Mouse (Mus musculus): ENCODE results near the gene Kcnmb3. TPM values are rescaled to one million over a fixed set of nuclear protein-coding genes. Genes with fewer than 3 reads are reported as not detected.

The Kcnmb3 gene
- total and polyA plus RNA-seq, 3 experiments: not detected

DNA sequence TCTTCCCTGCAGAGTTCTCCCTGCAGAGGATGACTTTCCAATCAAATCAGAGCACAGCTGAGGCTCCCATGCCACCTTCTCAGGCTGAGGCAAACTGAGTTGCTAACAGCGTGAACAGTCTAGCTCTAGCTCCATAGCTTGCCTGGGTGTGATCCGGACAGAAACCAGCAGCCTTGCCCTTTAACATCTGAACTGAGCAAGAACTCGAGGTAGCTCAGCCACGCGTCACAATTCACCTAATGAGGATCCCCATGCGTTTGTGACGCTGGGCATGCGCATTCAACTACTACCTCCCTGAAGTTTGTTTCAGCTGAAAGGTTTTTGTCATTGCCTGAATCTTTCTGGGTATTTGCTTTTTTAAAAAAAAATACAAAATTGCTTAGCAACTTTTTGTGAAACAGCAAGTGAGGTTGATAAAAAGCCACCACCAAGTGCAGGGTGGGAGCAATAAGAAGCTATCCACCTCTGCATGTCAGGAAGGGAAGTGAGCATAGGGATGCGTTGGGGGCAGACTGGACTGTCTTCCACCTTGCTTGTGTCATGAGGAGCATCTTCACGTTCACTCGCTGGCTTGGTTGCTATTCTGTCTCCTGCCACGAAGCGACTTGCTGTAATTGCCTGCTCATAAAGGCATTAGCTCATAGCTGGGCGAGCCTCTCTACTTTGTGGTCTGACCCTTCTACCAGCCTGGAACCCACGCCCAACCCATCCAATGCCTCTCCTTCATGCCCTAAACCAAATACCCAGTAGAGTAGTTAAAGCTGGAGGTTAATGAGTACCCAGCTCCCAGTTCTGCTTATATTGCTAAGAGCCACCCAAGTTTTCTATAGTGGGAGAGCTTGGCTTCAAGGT lies 1.7 kb downstream of the Kcnmb3 start:
- no peak for ATAC-seq (ENCODE audit: extremely low read depth, insufficient number of reproducible peaks, low FRiP score, poor library complexity, severe bottlenecking)
- DNase-seq (ENCODE audit: low spot score): no peak

DNA sequence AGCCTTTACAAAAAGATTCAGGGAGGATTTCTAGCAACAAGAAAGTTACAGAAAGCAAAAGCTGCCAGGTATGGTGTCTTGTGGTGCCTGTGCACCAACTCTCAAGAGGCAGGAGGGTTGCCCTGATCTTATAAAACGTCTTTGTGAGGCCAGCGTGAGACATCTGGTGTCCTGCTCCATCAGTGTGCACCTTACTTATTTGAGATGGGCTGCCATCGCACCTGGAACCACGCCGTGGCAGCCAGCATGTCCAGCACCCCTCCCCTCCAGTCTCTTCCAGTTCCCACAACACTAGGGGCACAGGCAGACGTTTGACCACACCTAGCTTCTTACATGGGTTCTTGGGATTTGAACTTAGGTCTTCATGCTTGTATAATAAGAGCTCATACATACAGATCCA lies 3.9 kb downstream of the Kcnmb3 start:
- DNase-seq (ENCODE audit: low spot score): no peak
- Histone ChIP-seq H3K9me3 (replicated peaks) (no peaks in the 10 kb centered on the region), H3K27me3 (ENCODE audit: insufficient read depth, low read length) (peaks cover 7% of the 10 kb centered on the region; the same call in 1 of the 2 replicates), H3K4me3 (ENCODE audit: low read depth, low read length) (no peak overlapping the region), H3K36me3 (replicated peaks) (no peaks in the 10 kb centered on the region), H3K4me1 (ENCODE audit: insufficient read depth, low read depth, low read length) (no peaks in the 10 kb centered on the region)
- ATAC-seq (ENCODE audit: extremely low read depth, insufficient number of reproducible peaks, low FRiP score, poor library complexity, severe bottlenecking): no peak
- no peak for TF ChIP-seq POLR2AphosphoS5 (IDR thresholded peaks at IDR 0.05; ENCODE audit: insufficient replicate concordance, low read depth, low read length)
- TF ChIP-seq TAL1 (conservative IDR thresholded peaks at IDR 0.05; ENCODE audit: low read depth, low read length): no peak
- TF ChIP-seq GATA2 (IDR thresholded peaks at IDR 0.05; ENCODE audit: borderline replicate concordance, low read depth, low read length): no peak
- no peak for TF ChIP-seq CTCF (IDR thresholded peaks at IDR 0.05; ENCODE audit: low read depth, low read length)
- no peak for TF ChIP-seq GATA1 (IDR thresholded peaks at IDR 0.05; ENCODE audit: borderline replicate concordance, low read length)

More for the DNA sequence above, 1.7 kb downstream of the Kcnmb3 start:
- H3K9me3 ChIP-seq (replicated peaks): no peaks in the 10 kb centered on the region
- H3K4me3 ChIP-seq (ENCODE audit: low read depth, low read length): no peak overlapping the region
- TF ChIP-seq TAL1 (conservative IDR thresholded peaks at IDR 0.05; ENCODE audit: low read depth, low read length): no peak
- H3K36me3 ChIP-seq (replicated peaks): no peaks in the 10 kb centered on the region
- H3K4me1 ChIP-seq (ENCODE audit: insufficient read depth, low read depth, low read length): no peaks in the 10 kb centered on the region
- H3K27me3 ChIP-seq (ENCODE audit: insufficient read depth, low read length): peaks cover 15% of the 10 kb centered on the region

DNA sequence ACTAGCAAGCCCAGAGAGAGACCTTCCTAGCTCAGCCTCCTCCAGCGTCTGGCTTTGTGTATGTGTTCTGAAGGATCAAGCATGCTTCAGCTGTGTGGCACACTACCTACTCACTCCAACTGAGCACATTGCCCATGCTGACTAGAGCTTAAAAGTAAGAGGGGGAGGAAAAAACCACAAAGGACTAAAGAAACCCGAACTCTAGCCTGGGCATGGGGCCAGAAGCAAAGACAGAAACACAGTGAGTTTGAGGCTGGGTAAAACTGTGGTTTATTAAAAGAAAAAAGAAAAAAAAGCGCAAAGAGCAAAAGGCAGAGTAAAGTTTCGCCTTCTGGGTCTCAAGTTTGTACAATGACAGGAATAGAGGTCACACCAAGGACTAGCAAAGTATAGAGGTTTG lies 5.5 kb downstream of the Kcnmb3 start:
- Histone ChIP-seq H3K27me3 (ENCODE audit: insufficient read depth, low read length) (peaks cover 8% of the 10 kb centered on the region; the same call in 1 of the 2 replicates), H3K4me1 (ENCODE audit: insufficient read depth, low read depth, low read length) (no peaks in the 10 kb centered on the region), H3K9me3 (replicated peaks) (no peaks in the 10 kb centered on the region), H3K4me3 (ENCODE audit: low read depth, low read length) (no peak overlapping the region), H3K36me3 (replicated peaks) (no peaks in the 10 kb centered on the region)
- TF ChIP-seq CTCF (IDR thresholded peaks at IDR 0.05; ENCODE audit: low read depth, low read length) (no peak), POLR2AphosphoS5 (IDR thresholded peaks at IDR 0.05; ENCODE audit: insufficient replicate concordance, low read depth, low read length) (no peak), TAL1 (conservative IDR thresholded peaks at IDR 0.05; ENCODE audit: low read depth, low read length) (no peak), GATA1 (IDR thresholded peaks at IDR 0.05; ENCODE audit: borderline replicate concordance, low read length) (no peak), GATA2 (IDR thresholded peaks at IDR 0.05; ENCODE audit: borderline replicate concordance, low read depth, low read length) (no peak)
- ATAC-seq (ENCODE audit: extremely low read depth, insufficient number of reproducible peaks, low FRiP score, poor library complexity, severe bottlenecking): no peak
- no peak for DNase-seq (ENCODE audit: low spot score)

DNA sequence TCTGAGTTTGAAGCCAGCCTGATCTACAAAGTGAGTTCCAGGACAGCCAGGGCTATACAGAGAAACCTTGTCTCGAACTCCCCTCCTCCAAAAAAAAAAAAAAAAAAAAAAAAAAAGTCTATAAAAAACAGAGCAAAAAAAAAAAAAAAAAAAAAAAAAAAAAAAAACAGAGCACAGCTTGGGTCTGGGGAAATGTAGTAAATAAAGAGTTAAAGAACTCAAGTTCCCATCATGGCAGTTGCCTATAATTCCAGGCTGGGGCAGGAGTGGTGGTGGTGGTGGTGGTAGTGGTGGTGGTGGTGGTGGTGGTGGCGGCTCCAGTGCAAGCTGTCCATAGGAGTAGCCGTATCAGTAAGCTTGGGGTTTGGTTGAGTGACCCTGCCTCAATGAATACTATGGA lies 9.0 kb downstream of the Kcnmb3 start:
- no peaks in the 10 kb centered on the region for H3K36me3 ChIP-seq (replicated peaks)
- H3K27me3 ChIP-seq (ENCODE audit: insufficient read depth, low read length): peaks cover 17% of the 10 kb centered on the region
- no peak for DNase-seq (ENCODE audit: low spot score)
- TF ChIP-seq TAL1 (conservative IDR thresholded peaks at IDR 0.05; ENCODE audit: low read depth, low read length): no peak
- no peak for TF ChIP-seq GATA1 (IDR thresholded peaks at IDR 0.05; ENCODE audit: borderline replicate concordance, low read length)
- TF ChIP-seq GATA2 (IDR thresholded peaks at IDR 0.05; ENCODE audit: borderline replicate concordance, low read depth, low read length): no peak
- no peak for TF ChIP-seq POLR2AphosphoS5 (IDR thresholded peaks at IDR 0.05; ENCODE audit: insufficient replicate concordance, low read depth, low read length)
- TF ChIP-seq CTCF (IDR thresholded peaks at IDR 0.05; ENCODE audit: low read depth, low read length): no peak
- H3K4me1 ChIP-seq (ENCODE audit: insufficient read depth, low read depth, low read length): no peaks in the 10 kb centered on the region
- no peak overlapping the region for H3K4me3 ChIP-seq (ENCODE audit: low read depth, low read length)
- no peak for ATAC-seq (ENCODE audit: extremely low read depth, insufficient number of reproducible peaks, low FRiP score, poor library complexity, severe bottlenecking)
- H3K9me3 ChIP-seq (replicated peaks): no peaks in the 10 kb centered on the region

DNA sequence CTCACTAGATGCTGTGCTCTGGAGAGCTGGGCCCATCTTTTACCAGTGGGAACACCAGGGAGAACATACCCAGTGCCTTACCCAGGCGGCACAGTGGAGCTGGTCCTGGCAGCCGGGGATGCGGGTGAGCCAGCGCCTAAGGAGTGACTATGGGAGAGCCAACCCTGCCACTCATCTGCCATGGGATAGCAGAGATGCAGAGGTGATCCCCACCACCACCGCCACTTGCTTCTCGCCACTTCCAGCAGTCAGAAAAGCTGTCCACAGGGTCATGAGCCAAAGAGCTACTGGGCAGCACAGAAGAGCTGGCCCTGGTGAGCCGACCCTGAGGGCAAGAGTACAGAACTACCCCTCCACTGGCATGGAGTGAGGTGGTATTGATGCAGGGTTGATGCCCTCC lies 12.1 kb downstream of the Kcnmb3 start:
- no peak for ATAC-seq (ENCODE audit: extremely low read depth, insufficient number of reproducible peaks, low FRiP score, poor library complexity, severe bottlenecking)
- no peak for TF ChIP-seq POLR2AphosphoS5 (IDR thresholded peaks at IDR 0.05; ENCODE audit: insufficient replicate concordance, low read depth, low read length)
- TF ChIP-seq CTCF (IDR thresholded peaks at IDR 0.05; ENCODE audit: low read depth, low read length): no peak
- TF ChIP-seq GATA2 (IDR thresholded peaks at IDR 0.05; ENCODE audit: borderline replicate concordance, low read depth, low read length): no peak
- no peak for TF ChIP-seq TAL1 (conservative IDR thresholded peaks at IDR 0.05; ENCODE audit: low read depth, low read length)
- no peak for TF ChIP-seq GATA1 (IDR thresholded peaks at IDR 0.05; ENCODE audit: borderline replicate concordance, low read length)
- Histone ChIP-seq H3K27me3 (ENCODE audit: insufficient read depth, low read length) (peaks cover 22% of the 10 kb centered on the region), H3K4me1 (ENCODE audit: insufficient read depth, low read depth, low read length) (no peaks in the 10 kb centered on the region), H3K4me3 (ENCODE audit: low read depth, low read length) (no peak overlapping the region), H3K36me3 (replicated peaks) (no peaks in the 10 kb centered on the region), H3K9me3 (replicated peaks) (no peaks in the 10 kb centered on the region)
- DNase-seq (ENCODE audit: low spot score): no peak

DNA sequence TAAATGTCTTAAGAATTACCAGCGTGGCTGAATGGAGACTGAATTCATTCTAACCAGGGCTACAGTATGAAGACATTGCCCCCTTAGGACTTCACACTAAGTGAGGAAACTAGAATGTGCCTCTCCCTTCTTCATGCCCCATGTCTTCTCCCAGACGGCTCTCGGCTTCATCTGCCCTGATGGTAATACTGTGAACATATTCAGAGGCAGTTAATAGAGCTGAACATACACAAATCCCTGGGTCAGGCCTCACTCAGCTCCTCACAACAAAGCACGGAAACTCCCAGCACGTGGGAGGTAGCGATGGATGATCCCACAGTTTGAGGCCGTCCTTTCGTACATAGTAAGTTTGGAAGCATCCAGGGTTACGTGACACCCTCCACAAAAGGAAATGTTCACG lies 18.8 kb downstream of the Kcnmb3 start:
- TF ChIP-seq POLR2AphosphoS5 (IDR thresholded peaks at IDR 0.05; ENCODE audit: insufficient replicate concordance, low read depth, low read length): no peak
- TF ChIP-seq GATA1 (IDR thresholded peaks at IDR 0.05; ENCODE audit: borderline replicate concordance, low read length): no peak
- no peak for TF ChIP-seq CTCF (IDR thresholded peaks at IDR 0.05; ENCODE audit: low read depth, low read length)
- no peak for TF ChIP-seq TAL1 (conservative IDR thresholded peaks at IDR 0.05; ENCODE audit: low read depth, low read length)
- TF ChIP-seq GATA2 (IDR thresholded peaks at IDR 0.05; ENCODE audit: borderline replicate concordance, low read depth, low read length): no peak
- Histone ChIP-seq H3K9me3 (replicated peaks) (no peaks in the 10 kb centered on the region), H3K4me3 (ENCODE audit: low read depth, low read length) (no peak overlapping the region), H3K27me3 (ENCODE audit: insufficient read depth, low read length) (peaks cover 15% of the 10 kb centered on the region), H3K4me1 (ENCODE audit: insufficient read depth, low read depth, low read length) (no peaks in the 10 kb centered on the region), H3K36me3 (replicated peaks) (no peaks in the 10 kb centered on the region)
- ATAC-seq (ENCODE audit: extremely low read depth, insufficient number of reproducible peaks, low FRiP score, poor library complexity, severe bottlenecking) (no peak), DNase-seq (ENCODE audit: low spot score) (no peak)
